Mouse (Mus musculus) heart, embryonic 11.5 days (tissue): Measurements from ENCODE around the gene Cyp17a1. TPM values are rescaled to one million over a fixed set of nuclear protein-coding genes. Genes with fewer than 3 reads are reported as not detected.

Source experiments
- ATAC-seq: fragments of 200-750 bp; cut with Nextera tagmentation; replicated peaks from 2 replicates; pipeline ENCODE4 v1.8.0; 2017; ENCODE audit warnings: moderate library complexity; ENCODE audit not compliant: insufficient number of reproducible peaks, low FRiP score, low TSS enrichment
- H3K27ac ChIP-seq: fragments of 300-500 bp; sonication (generic); 2 replicates; pipeline ENCODE4 v1.5.1; 2014; ENCODE audit warnings: mild to moderate bottlenecking, low read depth, low read length
- H3K27me3 ChIP-seq: fragments of 300-500 bp; sonication (generic); 2 replicates; pipeline ENCODE4 v1.6.1; 2014; ENCODE audit warnings: mild to moderate bottlenecking, low read length, mixed read lengths; ENCODE audit not compliant: control insufficient read depth, insufficient read depth
- H3K36me3 ChIP-seq: fragments of 300-500 bp; sonication (generic); 2 replicates; pipeline ENCODE4 v1.6.1; 2014; ENCODE audit warnings: mild to moderate bottlenecking, low read length, moderate library complexity, mixed read lengths; ENCODE audit not compliant: control insufficient read depth, insufficient read depth
- H3K4me1 ChIP-seq: fragments of 300-500 bp; sonication (generic); 2 replicates; pipeline ENCODE4 v1.6.1; 2014; ENCODE audit warnings: low read length; ENCODE audit not compliant: control insufficient read depth, insufficient read depth
- H3K4me2 ChIP-seq: fragments of 300-500 bp; sonication (generic); 2 replicates; pipeline ENCODE4 v1.6.1; 2014; ENCODE audit warnings: mild to moderate bottlenecking, moderate library complexity
- H3K4me3 ChIP-seq: fragments of 300-500 bp; sonication (generic); 2 replicates; pipeline ENCODE4 v1.5.1; 2014; ENCODE audit warnings: low read depth, low read length
- H3K9ac ChIP-seq: fragments of 300-500 bp; sonication (generic); 2 replicates; pipeline ENCODE4 v1.6.1; 2014; ENCODE audit warnings: mild to moderate bottlenecking, low read depth, low read length, moderate library complexity
- H3K9me3 ChIP-seq: fragments of 300-500 bp; sonication (generic); replicated peaks from 2 replicates; pipeline ENCODE4 v1.6.1; 2016; ENCODE audit warnings: low read length; ENCODE audit not compliant: control insufficient read depth
- WGBS: fragments of 180-500 bp; shearing (Covaris S2); extraction: QIAGEN DNeasy Blood & Tissue Kit; methylation state at CpG from one replicate; pipeline ENCODE4 v1.1.7; 2014; ENCODE audit not compliant: insufficient replicate concordance; 5-methylcytosine and 5-hydroxymethylcytosine counted together
- polyA plus RNA-seq: library from polyadenylated mRNA; unstranded; fragments of >200 nt; fragmentation: Nextera tagmentation; extraction: Ambion mirVana; gene quantifications from 2 replicates; pipeline ENCODE4 v1.2.1, GENCODE M21; 2014

Cyp17a1 gene
- polyA plus RNA-seq, 1 experiment from 2014 or later: 1.1 TPM

DNA sequence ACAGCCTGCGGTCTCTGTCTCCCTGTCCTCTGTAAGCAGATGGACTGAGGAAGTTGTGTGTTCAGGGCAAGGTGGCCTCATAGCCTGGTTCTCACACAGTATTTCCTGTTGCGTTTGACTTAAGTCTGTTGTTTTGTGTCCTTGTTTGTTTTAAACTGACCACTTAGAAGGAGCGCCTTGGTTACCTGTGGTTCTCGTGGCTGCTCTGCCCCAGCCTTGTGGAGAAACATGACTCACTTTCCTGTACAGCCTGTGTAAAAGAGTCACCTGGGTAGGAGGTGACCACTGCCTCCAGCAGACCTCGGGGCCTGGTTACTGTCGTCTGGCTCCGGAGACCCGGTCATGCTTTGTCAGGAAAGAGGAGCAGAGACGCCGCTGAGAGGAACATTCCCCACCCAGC is 17.3 kb downstream of the Cyp17a1 start:
- Histone ChIP-seq H3K36me3 (peaks cover 33% of the 10 kb centered on the region), H3K4me3 (no peak overlapping the region), H3K4me1 (peaks cover 17% of the 10 kb centered on the region; the same call in 1 of the 2 replicates), H3K27me3 (no peaks in the 10 kb centered on the region), H3K9ac (no peak overlapping the region), H3K4me2 (no peak overlapping the region), H3K9me3 (no peaks in the 10 kb centered on the region), H3K27ac (no peak overlapping the region)
- no peak for ATAC-seq
- WGBS: 86% methylated on average over 10 of the region's 10 CpGs

GRCm38 (mm10) chr19:46653616-46654235 is 19.2 kb downstream of the Cyp17a1 start:
- Histone ChIP-seq H3K9me3 (no peaks in the 10 kb centered on the region), H3K4me1 (no peaks in the 10 kb centered on the region), H3K27me3 (no peaks in the 10 kb centered on the region), H3K27ac (no peak overlapping the region), H3K36me3 (peaks cover 34% of the 10 kb centered on the region), H3K4me2 (no peak overlapping the region), H3K4me3 (no peak overlapping the region), H3K9ac (no peak overlapping the region)
- no peak for ATAC-seq
- WGBS: 94% methylated on average over 14 of the region's 14 CpGs

- no peak overlapping the region for H3K27ac ChIP-seq
- 58% methylated on average over 5 of the region's 5 CpGs for WGBS
- H3K36me3 ChIP-seq: peaks cover 35% of the 10 kb centered on the region
Observed at GRCm38 (mm10) chr19:46653188-46653587, 19.8 kb downstream of the Cyp17a1 start.

GRCm38 (mm10) chr19:46648565-46648964 is 24.4 kb downstream of the Cyp17a1 start:
- Histone ChIP-seq H3K9me3 (no peaks in the 10 kb centered on the region), H3K27me3 (no peaks in the 10 kb centered on the region), H3K36me3 (peaks cover 10% of the 10 kb centered on the region), H3K4me1 (peaks cover 37% of the 10 kb centered on the region), H3K27ac (no peak overlapping the region), H3K4me3 (no peak overlapping the region), H3K4me2 (no peak overlapping the region), H3K9ac (no peak overlapping the region)
- ATAC-seq: no peak
- WGBS: 90% methylated on average over 14 of the region's 14 CpGs

More at GRCm38 (mm10) chr19:46653188-46653587, 19.8 kb downstream of the Cyp17a1 start:
- H3K4me2 ChIP-seq: no peak overlapping the region
- H3K9ac ChIP-seq: no peak overlapping the region
- no peak for ATAC-seq
- no peak overlapping the region for H3K4me3 ChIP-seq
- no peaks in the 10 kb centered on the region for H3K4me1 ChIP-seq
- H3K27me3 ChIP-seq: no peaks in the 10 kb centered on the region
- H3K9me3 ChIP-seq: no peaks in the 10 kb centered on the region

DNA sequence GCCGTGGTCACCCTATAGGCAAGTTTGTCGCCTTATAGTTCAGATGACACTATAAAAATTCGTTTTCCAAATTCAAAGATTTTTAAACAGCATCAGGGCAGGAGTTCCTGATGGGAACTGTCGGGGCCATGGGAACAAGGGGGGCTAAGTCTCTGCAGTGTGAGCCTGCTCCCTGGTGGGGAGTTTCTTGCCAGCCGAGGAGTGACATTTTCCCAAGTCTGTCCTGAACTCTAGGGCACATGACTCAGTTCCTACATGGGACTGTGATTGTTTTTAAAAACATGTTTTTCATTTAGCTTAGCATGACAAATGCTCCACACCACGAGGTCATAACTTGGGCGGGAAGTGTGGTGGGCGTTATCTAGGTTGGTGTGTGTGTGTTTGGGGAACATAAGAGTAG is 25.1 kb downstream of the Cyp17a1 start:
- H3K4me1 ChIP-seq: peaks cover 45% of the 10 kb centered on the region

DNA sequence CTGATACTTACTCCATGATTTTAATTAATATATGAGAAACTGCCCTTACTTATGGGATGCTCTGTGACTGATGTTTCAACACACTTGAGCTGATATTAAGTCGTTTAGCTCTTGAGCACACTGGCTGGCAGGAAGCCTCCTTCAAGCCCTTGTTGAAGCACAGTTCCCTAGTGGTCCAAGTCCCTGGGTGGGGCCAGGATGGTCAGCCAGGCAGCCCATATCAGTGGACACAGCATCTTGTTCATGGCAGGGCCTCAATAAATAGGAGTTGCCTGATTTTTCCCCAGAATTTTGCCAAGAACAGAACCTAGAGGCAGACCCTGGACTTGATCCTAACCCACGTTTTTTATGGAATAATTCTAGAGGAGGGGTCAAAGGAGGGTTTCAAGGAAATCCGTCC is 25.7 kb downstream of the Cyp17a1 start:
- Histone ChIP-seq H3K4me3 (no peak overlapping the region), H3K27me3 (no peaks in the 10 kb centered on the region), H3K4me1 (peaks cover 51% of the 10 kb centered on the region), H3K9me3 (no peaks in the 10 kb centered on the region), H3K36me3 (peaks cover 6% of the 10 kb centered on the region), H3K9ac (no peak overlapping the region), H3K27ac (no peak overlapping the region), H3K4me2 (no peak overlapping the region)
- no peak for ATAC-seq
- 66% methylated on average over 3 of the region's 3 CpGs for WGBS

More for the DNA sequence above, 25.1 kb downstream of the Cyp17a1 start:
- no peak overlapping the region for H3K9ac ChIP-seq
- H3K27ac ChIP-seq: no peak overlapping the region
- WGBS: 79% methylated on average over 8 of the region's 8 CpGs
- H3K36me3 ChIP-seq: peaks cover 8% of the 10 kb centered on the region
- no peak overlapping the region for H3K4me3 ChIP-seq
- H3K27me3 ChIP-seq: no peaks in the 10 kb centered on the region
- ATAC-seq: no peak
- H3K4me2 ChIP-seq: no peak overlapping the region
- H3K9me3 ChIP-seq: no peaks in the 10 kb centered on the region

DNA sequence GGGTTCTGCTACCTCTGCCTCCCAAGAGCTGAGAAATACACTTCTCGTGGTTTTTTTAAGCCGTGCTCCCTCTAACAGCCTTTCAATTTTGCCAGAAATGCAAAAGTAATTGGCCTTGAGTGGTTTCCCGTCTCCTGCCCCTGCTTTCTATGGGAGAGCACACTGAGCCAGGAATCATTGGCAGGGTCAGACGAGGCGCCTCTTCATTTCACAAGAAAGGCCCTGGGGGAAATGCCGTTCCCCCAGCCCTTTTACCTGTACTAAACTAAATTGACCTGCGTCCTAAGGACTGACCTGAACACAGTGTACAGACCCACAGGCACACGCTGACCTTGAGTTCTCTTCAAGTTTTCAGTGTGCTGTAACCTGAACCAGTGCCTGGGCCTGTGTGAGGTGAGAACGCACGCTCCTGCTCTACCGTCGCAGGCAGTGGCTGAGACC is 26.9 kb downstream of the Cyp17a1 start:
- Histone ChIP-seq H3K36me3 (peaks cover 2% of the 10 kb centered on the region; the same call in 1 of the 2 replicates), H3K4me3 (no peak overlapping the region), H3K27ac (peak overlapping the region; percentile 73), H3K4me2 (no peak overlapping the region), H3K9me3 (no peaks in the 10 kb centered on the region), H3K9ac (peak overlapping the region; percentile 49; the same call in 1 of the 2 replicates), H3K27me3 (no peaks in the 10 kb centered on the region), H3K4me1 (peaks cover 62% of the 10 kb centered on the region)
- no peak for ATAC-seq
- WGBS: 80% methylated on average over 12 of the region's 12 CpGs

DNA sequence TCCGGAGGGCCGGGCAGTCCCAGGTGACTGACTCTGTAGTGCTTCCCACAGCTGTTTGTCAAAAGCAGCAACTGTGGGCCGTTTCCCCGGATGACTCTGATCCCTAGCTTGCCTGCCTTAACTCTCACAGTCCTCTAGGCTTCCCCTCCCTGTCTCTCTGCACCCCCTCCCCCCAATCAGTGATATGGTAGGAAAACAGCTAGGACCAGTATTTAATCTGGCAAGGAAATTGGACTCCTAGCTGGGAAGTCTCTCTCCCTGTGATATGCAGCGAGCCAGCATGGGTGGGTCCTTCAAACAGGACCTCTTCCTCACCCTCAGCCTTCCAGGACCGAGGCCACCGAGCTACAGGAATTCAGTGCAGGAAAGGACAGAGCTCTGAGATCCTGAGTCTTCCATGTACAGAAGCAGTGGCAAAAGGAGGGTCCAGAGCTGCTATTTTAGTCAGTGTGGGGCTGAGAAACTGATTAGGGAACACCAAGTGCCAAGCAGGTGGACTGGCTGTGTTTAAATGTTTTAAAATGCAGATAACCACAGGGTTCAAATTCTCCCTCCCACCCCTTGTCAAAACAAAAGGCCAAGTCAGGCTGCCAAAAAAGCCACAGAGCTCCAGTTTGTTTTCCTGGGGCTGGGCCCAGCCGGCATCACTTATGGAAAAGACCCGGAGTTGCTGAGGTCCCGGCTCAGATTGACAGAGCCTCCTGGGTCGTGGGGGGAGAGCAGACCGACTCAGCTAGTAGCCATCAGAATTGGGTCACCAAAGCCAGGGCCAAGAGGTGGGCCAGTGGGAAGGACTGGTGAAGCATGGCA is 28.0 kb downstream of the Cyp17a1 start:
- Histone ChIP-seq H3K4me3 (no peak overlapping the region), H3K27ac (peak overlapping the region; percentile 73), H3K36me3 (peaks cover 2% of the 10 kb centered on the region; the same call in 1 of the 2 replicates), H3K4me2 (peak overlapping the region; percentile 25), H3K27me3 (no peaks in the 10 kb centered on the region), H3K4me1 (peaks cover 71% of the 10 kb centered on the region), H3K9me3 (no peaks in the 10 kb centered on the region), H3K9ac (peak overlapping the region; percentile 34; the same call in 1 of the 2 replicates)
- ATAC-seq: peak; percentile 46; the same call in 1 of the 2 replicates
- WGBS: 18% methylated on average over 12 of the region's 12 CpGs
